Mouse (Mus musculus) frontal cortex, adult 2 months (tissue): ENCODE measurements around the gene Myt1l. TPM values are rescaled to one million over a fixed set of nuclear protein-coding genes. Genes with fewer than 3 reads are reported as not detected.

Experiments used
- DNase-seq, 2 experiments: peaks; one replicate each; pipeline ENCODE4 v3.0.0; 2022; ENCODE audit warnings: low spot score in 1 of 2; ENCODE audit errors: extremely low spot score in 1 of 2
- polyA plus RNA-seq: library from polyadenylated mRNA; depleted of rRNA; stranded (reverse); fragments of >200 nt; gene quantifications from 2 replicates; pipeline ENCODE4 v1.2.3, GENCODE M21; 2012

Gene Myt1l
- polyA plus RNA-seq, 1 experiment, result 82.4 TPM

- DNase-seq, result no peak
Measured at GRCm38 (mm10) chr12:29649510-29650152, 121.4 kb downstream of the Myt1l start.

GRCm38 (mm10) chr12:29652516-29652915 lies 124.3 kb downstream of the Myt1l start:
- DNase-seq, result no peak

- peak in 1 of 2 experiments; percentile 52 for DNase-seq
Measured at GRCm38 (mm10) chr12:29655197-29655632, 127.0 kb downstream of the Myt1l start.

- DNase-seq, result no peak
Measured at GRCm38 (mm10) chr12:29655673-29656072, 127.5 kb downstream of the Myt1l start.

GRCm38 (mm10) chr12:29657061-29657460 lies 128.9 kb downstream of the Myt1l start:
- peak in 1 of 2 experiments; percentile 42 for DNase-seq

GRCm38 (mm10) chr12:29657870-29658269 lies 129.7 kb downstream of the Myt1l start:
- DNase-seq, result no peak

GRCm38 (mm10) chr12:29671984-29672383 lies 143.8 kb downstream of the Myt1l start:
- no peak for DNase-seq

GRCm38 (mm10) chr12:29675594-29676362 lies 147.6 kb downstream of the Myt1l start:
- DNase-seq, result peak in 1 of 2 experiments; percentile 82

- no peak for DNase-seq
Measured at GRCm38 (mm10) chr12:29682384-29682783, 154.2 kb downstream of the Myt1l start.

GRCm38 (mm10) chr12:29682946-29683345 lies 154.8 kb downstream of the Myt1l start:
- DNase-seq, result no peak

GRCm38 (mm10) chr12:29686241-29686640 lies 158.1 kb downstream of the Myt1l start:
- no peak for DNase-seq

- no peak for DNase-seq
Measured at GRCm38 (mm10) chr12:29691566-29691965, 163.4 kb downstream of the Myt1l start.

GRCm38 (mm10) chr12:29695194-29695593 lies 167.0 kb downstream of the Myt1l start:
- peak; percentile 88 to 90 for DNase-seq

- DNase-seq, result peak; percentile 78 to 87
Measured at GRCm38 (mm10) chr12:29697526-29698500, 169.6 kb downstream of the Myt1l start.

GRCm38 (mm10) chr12:29698541-29698940 lies 170.4 kb downstream of the Myt1l start:
- no peak for DNase-seq

GRCm38 (mm10) chr12:29698976-29699375 lies 170.8 kb downstream of the Myt1l start:
- peak in 1 of 2 experiments; percentile 57 for DNase-seq

- DNase-seq, result no peak
Measured at GRCm38 (mm10) chr12:29699386-29699785, 171.2 kb downstream of the Myt1l start.

GRCm38 (mm10) chr12:29700026-29700425 lies 171.8 kb downstream of the Myt1l start:
- no peak for DNase-seq

GRCm38 (mm10) chr12:29701076-29701475 lies 172.9 kb downstream of the Myt1l start:
- DNase-seq, result no peak

GRCm38 (mm10) chr12:29701731-29702316 lies 173.6 kb downstream of the Myt1l start:
- DNase-seq, result no peak
